Mouse (Mus musculus) midbrain, embryonic 13.5 days (tissue): Measurements from ENCODE around the gene Cdkn2c. TPM values are rescaled to one million over a fixed set of nuclear protein-coding genes. Genes with fewer than 3 reads are reported as not detected.
"Not testable (repeated sequence)": the region's sequence is repeated elsewhere in the genome, so short reads cannot be mapped to it uniquely, and the experiment has no call there.

ENCODE experiments used
- ATAC-seq: fragments of 200-750 bp; cut with Nextera tagmentation; 2 replicates; pipeline ENCODE4 v1.8.0; 2017; ENCODE audit warnings: mild to moderate bottlenecking, moderate TSS enrichment, moderate library complexity
- H3K27ac ChIP-seq: fragments of 300-500 bp; sonication (generic); 2 replicates; pipeline ENCODE4 v1.5.1; 2015; ENCODE audit warnings: inconsistent platforms, mild to moderate bottlenecking, moderate library complexity
- H3K27me3 ChIP-seq: fragments of 300-500 bp; sonication (generic); 2 replicates; pipeline ENCODE4 v1.6.1; 2015; ENCODE audit warnings: mild to moderate bottlenecking, inconsistent platforms
- H3K36me3 ChIP-seq: fragments of 300-500 bp; sonication (generic); 2 replicates; pipeline ENCODE4 v1.6.1; 2015; ENCODE audit warnings: mild to moderate bottlenecking, inconsistent platforms
- H3K4me1 ChIP-seq: fragments of 300-500 bp; sonication (generic); replicated peaks from 2 replicates; pipeline ENCODE4 v1.6.1; 2015; ENCODE audit warnings: inconsistent platforms
- H3K4me2 ChIP-seq: fragments of 300-500 bp; sonication (generic); replicated peaks from 2 replicates; pipeline ENCODE4 v1.6.1; 2015; ENCODE audit warnings: moderate library complexity, mild to moderate bottlenecking, inconsistent platforms
- H3K4me3 ChIP-seq: fragments of 300-500 bp; sonication (generic); replicated peaks from 2 replicates; pipeline ENCODE4 v1.5.1; 2015; ENCODE audit warnings: mild to moderate bottlenecking, inconsistent platforms
- H3K9ac ChIP-seq: fragments of 300-500 bp; sonication (generic); replicated peaks from 2 replicates; pipeline ENCODE4 v1.6.1; 2015; ENCODE audit warnings: mild to moderate bottlenecking, inconsistent platforms
- H3K9me3 ChIP-seq: fragments of 300-500 bp; sonication (generic); 2 replicates; pipeline ENCODE4 v1.6.1; 2016; ENCODE audit warnings: mild to moderate bottlenecking, inconsistent platforms
- WGBS: fragments of 180-500 bp; shearing (Covaris S2); methylation state at CpG from one replicate; pipeline ENCODE4 v1.1.7; 2015; 5-methylcytosine and 5-hydroxymethylcytosine counted together
- polyA plus RNA-seq: library from polyadenylated mRNA; unstranded; fragments of >200 nt; fragmentation: Nextera tagmentation; extraction: Ambion mirVana; gene quantifications from 2 replicates; pipeline ENCODE4 v1.2.1, GENCODE M21; 2015

Gene Cdkn2c
- polyA plus RNA-seq: 2.3 and 5.7 TPM in 2 replicates

- H3K27ac ChIP-seq: peak within 1 kb of the TSS; percentile 60
- peaks cover 41% of the 10 kb centered on the region for H3K27me3 ChIP-seq
- H3K9me3 ChIP-seq: no peaks in the 10 kb centered on the region
- peaks cover 31% of the 10 kb centered on the region for H3K4me1 ChIP-seq
- H3K9ac ChIP-seq: peak within 1 kb of the TSS; percentile 76
- no peaks in the 10 kb centered on the region for H3K36me3 ChIP-seq
- under 1% methylated on average over 63 of the region's 64 CpGs for WGBS
- H3K4me2 ChIP-seq: peak within 1 kb of the TSS; percentile 90
- ATAC-seq: peak; percentile 92
- peak within 1 kb of the TSS; percentile 60 for H3K4me3 ChIP-seq
Measured at GRCm38 (mm10) chr4:109666461-109667269, at the start of gene Cdkn2c. Cdkn2c (minus strand) TSS chr4:109667189.

- no peak for ATAC-seq
- Histone ChIP-seq H3K4me1 (no peaks in the 10 kb centered on the region), H3K9ac (no peak overlapping the region), H3K9me3 (no peaks in the 10 kb centered on the region), H3K27me3 (no peaks in the 10 kb centered on the region), H3K4me3 (no peak overlapping the region), H3K36me3 (no peaks in the 10 kb centered on the region), H3K27ac (no peak overlapping the region), H3K4me2 (no peak overlapping the region)
- whole genome bisulfite sequencing: 95% methylated on average over 2 of the region's 2 CpGs
Measured at GRCm38 (mm10) chr4:109705349-109705748, 38.4 kb upstream of the Cdkn2c start.

GRCm38 (mm10) chr4:109703568-109703967, 36.6 kb upstream of the Cdkn2c start:
- H3K36me3 ChIP-seq: no peaks in the 10 kb centered on the region
- H3K9me3 ChIP-seq: no peaks in the 10 kb centered on the region
- H3K4me2 ChIP-seq: no peak overlapping the region
- H3K4me3 ChIP-seq: no peak overlapping the region
- no peak overlapping the region for H3K27ac ChIP-seq
- H3K27me3 ChIP-seq: no peaks in the 10 kb centered on the region
- no peaks in the 10 kb centered on the region for H3K4me1 ChIP-seq
- no peak overlapping the region for H3K9ac ChIP-seq
- no peak for ATAC-seq

- not testable (repeated sequence) for ATAC-seq, H3K36me3 ChIP-seq, H3K27me3 ChIP-seq, H3K4me3 ChIP-seq, H3K4me1 ChIP-seq, H3K9ac ChIP-seq, H3K27ac ChIP-seq, H3K9me3 ChIP-seq, H3K4me2 ChIP-seq
- WGBS: 96% methylated on average over 3 of the region's 3 CpGs
Measured at GRCm38 (mm10) chr4:109700727-109701126, 33.7 kb upstream of the Cdkn2c start.

GRCm38 (mm10) chr4:109692674-109693073, 25.7 kb upstream of the Cdkn2c start:
- Histone ChIP-seq H3K4me2 (no peak overlapping the region), H3K9me3 (peaks cover 5% of the 10 kb centered on the region; the same call in 1 of the 2 replicates), H3K4me1 (no peaks in the 10 kb centered on the region), H3K27ac (no peak overlapping the region), H3K27me3 (no peaks in the 10 kb centered on the region), H3K9ac (no peak overlapping the region), H3K36me3 (peaks cover 12% of the 10 kb centered on the region; the same call in 1 of the 2 replicates), H3K4me3 (no peak overlapping the region)
- ATAC-seq: no peak

GRCm38 (mm10) chr4:109683561-109683960, 16.6 kb upstream of the Cdkn2c start:
- no peak overlapping the region for H3K9ac ChIP-seq
- ATAC-seq: no peak
- H3K4me3 ChIP-seq: no peak overlapping the region
- no peaks in the 10 kb centered on the region for H3K27me3 ChIP-seq
- no peak overlapping the region for H3K4me2 ChIP-seq
- H3K36me3 ChIP-seq: peaks cover 7% of the 10 kb centered on the region
- no peaks in the 10 kb centered on the region for H3K9me3 ChIP-seq
- WGBS: 70% methylated on average over 2 of the region's 2 CpGs
- H3K27ac ChIP-seq: no peak overlapping the region
- H3K4me1 ChIP-seq: peaks cover under 1% of the 10 kb centered on the region; the same call in 1 of the 2 replicates

- peaks cover 17% of the 10 kb centered on the region for H3K4me1 ChIP-seq
- H3K9me3 ChIP-seq: no peaks in the 10 kb centered on the region
- peak overlapping the region; percentile 96 for H3K27ac ChIP-seq
- H3K4me3 ChIP-seq: peak overlapping the region; percentile 86
- H3K27me3 ChIP-seq: no peaks in the 10 kb centered on the region
- peak overlapping the region; percentile 91 for H3K9ac ChIP-seq
- no peaks in the 10 kb centered on the region for H3K36me3 ChIP-seq
- peak overlapping the region; percentile 67 for H3K4me2 ChIP-seq
- ATAC-seq: peak; percentile 22; the same call in 1 of the 2 replicates
- WGBS: 0% methylated on average over 3 of the region's 3 CpGs
Measured at GRCm38 (mm10) chr4:109677221-109677620, 10.2 kb upstream of the Cdkn2c start.

- H3K36me3 ChIP-seq: no peaks in the 10 kb centered on the region
- peak within 1 kb of the TSS; percentile 91 for H3K9ac ChIP-seq
- H3K4me3 ChIP-seq: peak within 1 kb of the TSS; percentile 86
- peak within 1 kb of the TSS; percentile 96 for H3K27ac ChIP-seq
- no peaks in the 10 kb centered on the region for H3K9me3 ChIP-seq
- ATAC-seq: peak; percentile 98
- H3K27me3 ChIP-seq: no peaks in the 10 kb centered on the region
- H3K4me1 ChIP-seq: peaks cover 17% of the 10 kb centered on the region
- under 1% methylated on average over 96 of the region's 107 CpGs for WGBS
- peak within 1 kb of the TSS; percentile 67 for H3K4me2 ChIP-seq
Measured at GRCm38 (mm10) chr4:109676218-109677215, 9.5 kb upstream of the Cdkn2c start, which contains the start of gene Faf1. Faf1 (plus strand) TSS chr4:109676588.

- Histone ChIP-seq H3K4me3 (no peak overlapping the region), H3K4me1 (peaks cover 17% of the 10 kb centered on the region), H3K9me3 (no peaks in the 10 kb centered on the region), H3K4me2 (no peak overlapping the region), H3K27me3 (no peaks in the 10 kb centered on the region), H3K27ac (no peak overlapping the region), H3K36me3 (no peaks in the 10 kb centered on the region), H3K9ac (no peak overlapping the region)
- WGBS: 75% methylated on average over 2 of the region's 2 CpGs
- ATAC-seq: no peak
Measured at GRCm38 (mm10) chr4:109674097-109674496, 7.1 kb upstream of the Cdkn2c start.

GRCm38 (mm10) chr4:109671941-109672340, 5.0 kb upstream of the Cdkn2c start:
- no peaks in the 10 kb centered on the region for H3K9me3 ChIP-seq
- no peak overlapping the region for H3K4me3 ChIP-seq
- no peak overlapping the region for H3K9ac ChIP-seq
- no peak overlapping the region for H3K27ac ChIP-seq
- H3K36me3 ChIP-seq: no peaks in the 10 kb centered on the region
- no peak for ATAC-seq
- peaks cover 8% of the 10 kb centered on the region for H3K27me3 ChIP-seq
- 71% methylated on average over 1 of the region's 1 CpGs for WGBS
- no peak overlapping the region for H3K4me2 ChIP-seq
- H3K4me1 ChIP-seq: peaks cover 5% of the 10 kb centered on the region

- H3K4me1 ChIP-seq: peaks cover 20% of the 10 kb centered on the region
- H3K27ac ChIP-seq: no peak overlapping the region
- peaks cover 19% of the 10 kb centered on the region for H3K27me3 ChIP-seq
- H3K9ac ChIP-seq: no peak overlapping the region
- H3K36me3 ChIP-seq: no peaks in the 10 kb centered on the region
- no peak for ATAC-seq
- no peaks in the 10 kb centered on the region for H3K9me3 ChIP-seq
- WGBS: 77% methylated on average over 2 of the region's 2 CpGs
- H3K4me3 ChIP-seq: no peak overlapping the region
- no peak overlapping the region for H3K4me2 ChIP-seq
Measured at GRCm38 (mm10) chr4:109670213-109670612, 3.2 kb upstream of the Cdkn2c start.

- no peak for ATAC-seq
- 55% methylated on average over 2 of the region's 2 CpGs for WGBS
- Histone ChIP-seq H3K4me2 (peak overlapping the region; percentile 90), H3K4me1 (peaks cover 31% of the 10 kb centered on the region), H3K4me3 (no peak overlapping the region; the same call in 1 of the 2 replicates), H3K27ac (no peak overlapping the region), H3K27me3 (peaks cover 35% of the 10 kb centered on the region), H3K36me3 (no peaks in the 10 kb centered on the region), H3K9ac (no peak overlapping the region), H3K9me3 (no peaks in the 10 kb centered on the region)
Measured at GRCm38 (mm10) chr4:109667518-109667917, 529 bp upstream of the Cdkn2c start.
